Mouse (Mus musculus): Measurements from ENCODE around the gene Icos.

GRCm38 (mm10) chr1:60979126-60979842 is 1.6 kb downstream of the Icos start:
- TF ChIP-seq CTCF (IDR thresholded peaks at IDR 0.05; ENCODE audit: borderline replicate concordance, insufficient read depth, low read depth, low read length) (no peak), POLR2A (IDR thresholded peaks at IDR 0.05; ENCODE audit: borderline replicate concordance, insufficient read depth, low read length) (no peak)
